Mouse (Mus musculus): ENCODE measurements around the gene Fsd1l.

GRCm38 (mm10) chr4:53591941-53592340 lies 39.3 kb upstream of the Fsd1l start:
- no peak for TF ChIP-seq CTCF (IDR thresholded peaks at IDR 0.05; ENCODE audit: borderline replicate concordance, control insufficient read depth, extremely low read depth, insufficient read depth, low read length, poor library complexity)
- TF ChIP-seq POLR2A (IDR thresholded peaks at IDR 0.05; ENCODE audit: control insufficient read depth, extremely low read depth, insufficient read depth, low read length, poor library complexity): no peak
